Mouse (Mus musculus) 416B (cell line): ENCODE measurements around the gene Polr3k.

Experiments used
- DNase-seq: peaks from one replicate; pipeline ENCODE4 v3.0.0; 2011; ENCODE audit warnings: low read depth

The Polr3k gene

GRCm38 (mm10) chr2:181863791-181864535 is at the start of gene Polr3k:
Gene Polr3k (plus strand): TSS chr2:181864337.
- peak; percentile 97 for DNase-seq

- DNase-seq, result peak; percentile 57
These were observed 35.0 kb upstream of the Polr3k start for GRCm38 (mm10) chr2:181829032-181829650.

- DNase-seq, result peak; percentile 48
These were observed 31.4 kb upstream of the Polr3k start for GRCm38 (mm10) chr2:181832745-181833144.

- DNase-seq, result peak; percentile 91
These were observed 26.5 kb upstream of the Polr3k start, which contains the start of gene Pcmtd2 for GRCm38 (mm10) chr2:181837372-181838292. Gene Pcmtd2 (plus strand): TSS chr2:181837854.

GRCm38 (mm10) chr2:181838293-181838680 is 25.9 kb upstream of the Polr3k start:
- peak; percentile 29 for DNase-seq

DNA sequence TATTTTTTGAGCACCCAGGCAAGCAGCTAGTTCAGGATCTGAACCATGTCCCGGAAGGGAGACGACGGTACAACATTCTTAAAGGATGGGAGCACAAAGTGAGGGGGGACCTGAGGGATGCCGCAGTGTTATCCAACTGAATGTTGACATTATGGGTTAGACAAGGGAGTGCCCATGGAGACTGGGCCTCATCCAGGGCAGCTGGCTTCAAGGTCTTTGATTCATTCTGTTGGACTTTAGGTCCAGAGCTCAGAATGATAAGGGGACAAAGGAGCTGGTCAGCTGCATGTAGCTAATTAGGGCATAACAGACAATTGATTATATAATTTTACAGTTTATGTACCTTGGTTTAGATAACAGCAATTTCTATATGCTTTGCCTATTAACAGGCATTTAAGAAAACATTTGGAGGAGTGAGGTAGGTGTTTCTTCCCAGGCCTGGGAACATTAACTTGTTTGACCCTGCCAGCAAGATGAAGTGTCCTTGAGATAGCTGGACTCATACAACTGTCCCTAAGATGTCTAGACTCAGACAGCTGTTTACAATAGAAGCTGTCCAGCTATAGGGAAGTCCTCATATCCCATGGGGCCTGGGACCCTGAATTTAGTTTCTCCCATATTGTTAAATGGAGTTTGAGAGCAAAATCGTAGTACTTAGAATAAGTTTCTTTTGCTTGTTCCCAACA is 18.3 kb upstream of the Polr3k start:
- DNase-seq, result no peak

DNA sequence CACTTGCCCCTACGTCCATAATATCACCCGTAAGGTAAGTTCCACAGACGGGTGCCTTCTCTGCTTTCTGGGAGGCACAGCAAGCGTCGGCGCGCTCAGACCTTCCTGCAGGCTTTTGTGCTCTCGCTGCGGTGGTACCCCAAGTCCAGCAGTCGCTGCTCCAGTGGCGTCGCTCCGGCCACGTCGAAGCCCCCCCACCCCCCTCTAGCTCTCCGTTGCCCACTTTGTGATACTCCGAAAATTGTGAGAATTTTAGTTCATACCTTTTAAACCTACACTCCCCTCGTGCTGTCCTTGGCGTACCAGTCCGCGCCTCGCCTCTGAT is 361 bp downstream of the Polr3k start:
- DNase-seq, result no peak

- DNase-seq, result peak; percentile 77
These were observed 2.8 kb downstream of the Polr3k start for GRCm38 (mm10) chr2:181866931-181867330.

- DNase-seq, result no peak
These were observed 6.9 kb downstream of the Polr3k start for GRCm38 (mm10) chr2:181871039-181871438.

- no peak for DNase-seq
These were observed 14.8 kb downstream of the Polr3k start for GRCm38 (mm10) chr2:181878903-181879302.

GRCm38 (mm10) chr2:181883022-181883749 is 19.0 kb downstream of the Polr3k start:
- no peak for DNase-seq

DNA sequence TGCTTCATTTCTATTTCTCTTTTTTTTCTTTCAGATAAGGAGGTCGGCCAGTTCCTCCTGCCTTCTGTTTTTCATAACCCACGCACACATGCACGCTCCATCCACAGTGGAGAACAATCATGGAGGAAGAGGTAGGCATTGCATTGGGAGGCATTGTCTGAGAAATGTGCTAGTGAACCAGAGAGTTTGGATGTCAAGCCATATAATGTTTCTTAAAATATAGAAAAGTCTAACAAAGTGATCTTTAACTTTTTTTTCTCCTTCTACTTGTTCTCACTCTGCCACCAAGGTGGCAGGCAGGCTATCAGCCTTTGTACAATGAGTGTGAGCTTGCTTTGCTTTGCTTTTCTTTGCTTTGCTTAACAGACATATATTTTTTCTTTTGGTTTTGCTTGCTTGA is 53.7 kb downstream of the Polr3k start:
- DNase-seq, result peak; percentile 88

- DNase-seq, result peak; percentile 78
These were observed 54.4 kb downstream of the Polr3k start for GRCm38 (mm10) chr2:181918501-181918900.
